Mouse (Mus musculus) liver, embryonic 14.5 days (tissue): Measurements from ENCODE around the gene Olfr328.

Experiments used
- CTCF ChIP-seq: IDR thresholded peaks from 2 replicates; pipeline ENCODE4 v1.5.1; 2016; ENCODE audit warnings: antibody characterized with exemption, low read depth, control low read depth
- EP300 ChIP-seq: IDR thresholded peaks from 2 replicates; pipeline ENCODE4 v1.6.1; 2016; ENCODE audit warnings: antibody characterized with exemption, low read depth

GRCm38 (mm10) chr11:58577430-58577829 is 22.0 kb upstream of the Olfr328 start, which contains the start of gene Olfr325:
- TF ChIP-seq CTCF, result no peak
- no peak for TF ChIP-seq EP300
